Mouse (Mus musculus) midbrain, embryonic 13.5 days (tissue): ENCODE measurements around the gene Wdr25. TPM values are rescaled to one million over a fixed set of nuclear protein-coding genes. Genes with fewer than 3 reads are reported as not detected.

Experiments used
- ATAC-seq: fragments of 200-750 bp; cut with Nextera tagmentation; 2 replicates; pipeline ENCODE4 v1.8.0; 2017; ENCODE audit warnings: mild to moderate bottlenecking, moderate TSS enrichment, moderate library complexity
- H3K27ac ChIP-seq: fragments of 300-500 bp; sonication (generic); 2 replicates; pipeline ENCODE4 v1.5.1; 2015; ENCODE audit warnings: inconsistent platforms, mild to moderate bottlenecking, moderate library complexity
- H3K27me3 ChIP-seq: fragments of 300-500 bp; sonication (generic); 2 replicates; pipeline ENCODE4 v1.6.1; 2015; ENCODE audit warnings: mild to moderate bottlenecking, inconsistent platforms
- H3K36me3 ChIP-seq: fragments of 300-500 bp; sonication (generic); 2 replicates; pipeline ENCODE4 v1.6.1; 2015; ENCODE audit warnings: mild to moderate bottlenecking, inconsistent platforms
- H3K4me1 ChIP-seq: fragments of 300-500 bp; sonication (generic); replicated peaks from 2 replicates; pipeline ENCODE4 v1.6.1; 2015; ENCODE audit warnings: inconsistent platforms
- H3K4me2 ChIP-seq: fragments of 300-500 bp; sonication (generic); replicated peaks from 2 replicates; pipeline ENCODE4 v1.6.1; 2015; ENCODE audit warnings: moderate library complexity, mild to moderate bottlenecking, inconsistent platforms
- H3K4me3 ChIP-seq: fragments of 300-500 bp; sonication (generic); replicated peaks from 2 replicates; pipeline ENCODE4 v1.5.1; 2015; ENCODE audit warnings: mild to moderate bottlenecking, inconsistent platforms
- H3K9ac ChIP-seq: fragments of 300-500 bp; sonication (generic); replicated peaks from 2 replicates; pipeline ENCODE4 v1.6.1; 2015; ENCODE audit warnings: mild to moderate bottlenecking, inconsistent platforms
- H3K9me3 ChIP-seq: fragments of 300-500 bp; sonication (generic); 2 replicates; pipeline ENCODE4 v1.6.1; 2016; ENCODE audit warnings: mild to moderate bottlenecking, inconsistent platforms
- WGBS: fragments of 180-500 bp; shearing (Covaris S2); methylation state at CpG from one replicate; pipeline ENCODE4 v1.1.7; 2015; 5-methylcytosine and 5-hydroxymethylcytosine counted together
- polyA plus RNA-seq: library from polyadenylated mRNA; unstranded; fragments of >200 nt; fragmentation: Nextera tagmentation; extraction: Ambion mirVana; gene quantifications from 2 replicates; pipeline ENCODE4 v1.2.1, GENCODE M21; 2015

The Wdr25 gene
- polyA plus RNA-seq, 1 experiment from 2014 or later, result 9.1 TPM

- 86% methylated on average over 6 of the region's 6 CpGs for WGBS
- Histone ChIP-seq H3K4me2 (no peak overlapping the region), H3K4me1 (no peaks in the 10 kb centered on the region)
Observed at GRCm38 (mm10) chr12:109077036-109077435, 183.6 kb downstream of the Wdr25 start.

More at GRCm38 (mm10) chr12:109077036-109077435, 183.6 kb downstream of the Wdr25 start:
- no peak overlapping the region for H3K4me3 ChIP-seq
- no peak for ATAC-seq
- H3K36me3 ChIP-seq, result no peaks in the 10 kb centered on the region
- no peak overlapping the region for H3K9ac ChIP-seq
- H3K27me3 ChIP-seq, result no peaks in the 10 kb centered on the region
- no peaks in the 10 kb centered on the region for H3K9me3 ChIP-seq
- no peak overlapping the region for H3K27ac ChIP-seq

Other genes starting within 250 kb of the Wdr25 start
- gene Degs2, start 191.3 kb upstream of the Wdr25 start, polyA plus RNA-seq, result 3.0 and 3.8 TPM in 2 replicates
- 14.7 and 17.4 TPM in 2 replicates for gene Yy1, start 100.7 kb upstream of the Wdr25 start, polyA plus RNA-seq
- gene Slc25a29, start 57.7 kb upstream of the Wdr25 start, polyA plus RNA-seq, result 17.9 and 18.8 TPM in 2 replicates
- gene Slc25a47, start 57.6 kb upstream of the Wdr25 start, polyA plus RNA-seq, result 11.9 and 12.4 TPM in 2 replicates
- gene Wars, start 543 bp downstream of the Wdr25 start, polyA plus RNA-seq, result 107 and 108 TPM in 2 replicates
- gene Begain, start 174.6 kb downstream of the Wdr25 start, polyA plus RNA-seq, result 15.3 and 16.2 TPM in 2 replicates